Mouse (Mus musculus) A20 (cell line): ENCODE measurements around the gene Dnajc8.

Experiments
- DNase-seq: peaks from one replicate; pipeline ENCODE4 v3.0.0-alpha.2; 2011; ENCODE audit warnings: low read depth, low spot score

The Dnajc8 gene

GRCm38 (mm10) chr4:132535406-132536121 lies at the start of gene Dnajc8:
TSS of gene Dnajc8 (plus strand) at chr4:132535550.
- peak; percentile 95 for DNase-seq

GRCm38 (mm10) chr4:132488521-132488920 lies 46.8 kb upstream of the Dnajc8 start:
- DNase-seq: no peak

GRCm38 (mm10) chr4:132488976-132489375 lies 46.4 kb upstream of the Dnajc8 start:
- DNase-seq: no peak

GRCm38 (mm10) chr4:132490273-132491010 lies 44.9 kb upstream of the Dnajc8 start:
- no peak for DNase-seq

- DNase-seq: no peak
Observed at GRCm38 (mm10) chr4:132491057-132491456, 44.3 kb upstream of the Dnajc8 start.

- DNase-seq: no peak
Observed at GRCm38 (mm10) chr4:132491748-132492147, 43.6 kb upstream of the Dnajc8 start.

GRCm38 (mm10) chr4:132492178-132493060 lies 42.9 kb upstream of the Dnajc8 start:
- no peak for DNase-seq

GRCm38 (mm10) chr4:132494271-132494918 lies 41.0 kb upstream of the Dnajc8 start:
- no peak for DNase-seq

- DNase-seq: no peak
Observed at GRCm38 (mm10) chr4:132501639-132502038, 33.7 kb upstream of the Dnajc8 start.

GRCm38 (mm10) chr4:132503344-132503743 lies 32.0 kb upstream of the Dnajc8 start:
- no peak for DNase-seq

GRCm38 (mm10) chr4:132505034-132505738 lies 30.2 kb upstream of the Dnajc8 start:
- DNase-seq: peak; percentile 45

GRCm38 (mm10) chr4:132505800-132506199 lies 29.6 kb upstream of the Dnajc8 start:
- DNase-seq: no peak

GRCm38 (mm10) chr4:132506250-132506649 lies 29.1 kb upstream of the Dnajc8 start:
- DNase-seq: no peak

GRCm38 (mm10) chr4:132507210-132507609 lies 28.1 kb upstream of the Dnajc8 start:
- DNase-seq: no peak

- peak; percentile 76 for DNase-seq
Observed at GRCm38 (mm10) chr4:132509621-132510296, 25.6 kb upstream of the Dnajc8 start.

- peak; percentile 99 for DNase-seq
Observed at GRCm38 (mm10) chr4:132510352-132510798, 25.0 kb upstream of the Dnajc8 start, which contains the start of gene Sesn2. TSS of gene Sesn2 (minus strand) at chr4:132510501.

- no peak for DNase-seq
Observed at GRCm38 (mm10) chr4:132512080-132512479, 23.3 kb upstream of the Dnajc8 start.

- DNase-seq: peak; percentile 92
Observed at GRCm38 (mm10) chr4:132513395-132514273, 21.7 kb upstream of the Dnajc8 start.

GRCm38 (mm10) chr4:132514555-132515135 lies 20.7 kb upstream of the Dnajc8 start:
- peak; percentile 91 for DNase-seq
